Mouse (Mus musculus) adrenal gland (tissue): ENCODE data around the gene Zdhhc7.

Experiments used
- intact Hi-C: fragments of 180-260 bp; cut with DNase I; formaldehyde crosslinking; loops from one replicate; pipeline ENCODE4 v1.15.1; 2025

Gene Zdhhc7

DNA sequence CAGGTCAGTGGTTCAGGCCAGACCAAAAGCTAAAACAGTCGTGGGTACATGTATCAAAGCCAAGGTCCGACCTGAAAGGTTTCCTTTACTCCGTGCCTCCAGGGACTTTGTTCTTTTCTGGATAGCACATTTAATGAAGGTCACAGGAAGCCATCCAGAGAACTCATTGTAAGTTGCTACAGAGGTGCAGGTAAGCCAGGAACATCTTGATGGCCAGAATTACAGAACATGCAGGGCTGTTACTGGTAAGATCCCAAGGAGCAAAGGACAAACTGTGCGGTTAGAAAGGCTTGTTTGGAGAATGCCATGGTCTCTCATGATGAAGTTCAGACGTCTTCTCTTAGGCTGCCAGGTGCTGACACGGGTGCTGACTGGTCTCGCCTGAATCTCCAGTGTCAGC lies 15.3 kb upstream of the Zdhhc7 start:
- intact Hi-C loops = loop anchor here (5.0 kb wide), 1 partner anchor 36 kb away; no protein-coding TSS in a partner anchor

DNA sequence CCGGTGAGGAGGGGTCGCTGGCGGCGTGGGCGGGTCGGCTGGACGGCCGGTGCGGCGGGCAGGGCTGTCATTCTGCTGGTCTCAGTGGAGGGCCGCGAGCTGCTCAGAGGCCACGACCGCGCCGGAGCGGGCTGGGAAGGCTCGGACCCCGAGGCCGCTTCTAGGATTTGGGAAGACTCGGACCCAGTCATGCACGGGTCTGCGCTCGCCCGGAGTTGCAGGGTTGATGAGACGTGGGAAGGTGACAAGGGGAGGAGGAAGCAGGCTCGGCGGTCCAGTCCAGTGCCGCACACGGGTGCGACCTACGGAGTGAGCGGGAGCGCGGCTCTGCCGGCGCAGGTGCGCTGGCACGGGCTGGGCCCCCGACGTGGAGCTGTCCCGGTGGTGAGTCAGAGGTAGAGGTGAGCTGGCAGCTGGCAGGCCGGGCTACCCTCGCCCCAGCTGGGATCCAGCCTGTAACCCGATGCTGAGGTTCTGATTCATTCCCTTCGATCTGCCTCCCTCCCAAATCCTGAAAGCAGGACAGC lies 13.1 kb upstream of the Zdhhc7 start:
- intact Hi-C loops = no loop called here

GRCm38 (mm10) chr8:120113758-120114255 lies 12.5 kb upstream of the Zdhhc7 start, which contains the start of gene 6430548M08Rik:
TSS of gene 6430548M08Rik (plus strand) at chr8:120114152.
- intact Hi-C loops = no loop called here

DNA sequence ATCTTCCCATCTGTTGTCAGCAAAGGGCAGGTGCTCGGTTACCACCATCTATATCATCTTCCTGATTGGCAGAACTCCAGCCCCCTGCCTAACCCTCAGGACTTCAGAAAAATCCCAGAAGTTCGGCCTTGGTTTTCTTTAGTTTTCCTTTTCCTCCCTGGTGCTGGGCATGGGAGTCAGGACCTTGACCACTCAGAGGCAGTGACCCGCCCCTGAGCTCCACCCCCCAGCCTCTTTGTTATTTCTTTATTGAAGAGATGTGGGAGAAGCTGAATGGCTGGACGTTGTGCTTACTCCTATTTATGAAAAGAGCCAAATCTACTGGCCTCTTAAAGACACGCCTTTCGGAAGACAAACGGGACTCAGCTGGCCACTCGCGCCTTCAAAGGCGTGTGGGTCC lies 12.0 kb upstream of the Zdhhc7 start:
- intact Hi-C loops = no loop called here

DNA sequence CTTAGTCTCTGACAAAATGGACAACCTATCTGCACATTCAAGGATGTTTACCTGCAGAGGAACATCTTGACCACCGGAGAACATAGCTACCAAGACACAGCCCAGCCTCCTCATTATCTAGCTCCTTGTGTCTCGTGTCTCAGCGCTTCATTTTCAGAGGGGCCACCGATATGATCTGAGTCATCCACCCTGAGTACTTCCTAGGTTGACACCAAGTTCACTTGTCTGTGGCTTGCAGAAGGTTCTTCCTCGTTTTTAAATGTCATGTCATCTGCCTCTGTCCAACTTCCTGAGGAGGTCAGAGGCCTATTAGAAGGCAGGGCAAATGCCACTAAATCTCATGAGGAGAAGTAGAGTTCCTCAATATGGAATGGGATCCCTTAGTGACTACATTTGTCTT lies 11.3 kb upstream of the Zdhhc7 start:
- intact Hi-C loops = no loop called here

DNA sequence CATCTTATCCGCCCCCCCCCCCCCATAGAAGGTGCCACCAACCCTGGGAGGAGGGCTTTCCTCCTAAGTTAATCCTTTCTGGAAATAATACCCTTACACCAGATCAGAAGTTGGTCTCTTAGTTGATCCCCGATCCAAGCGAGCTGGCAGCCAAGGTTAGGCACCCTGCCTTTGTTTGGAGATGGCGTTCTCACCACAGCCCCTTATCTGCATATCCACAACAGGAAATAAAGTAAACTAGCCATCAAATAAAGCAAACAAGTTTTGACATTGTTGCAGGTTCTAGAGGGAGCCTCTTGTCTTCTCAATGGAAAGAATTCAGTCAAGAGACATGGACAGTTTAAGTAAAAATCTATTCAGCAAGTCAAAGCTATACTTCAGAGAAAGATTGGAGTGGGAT lies 10.1 kb upstream of the Zdhhc7 start:
- intact Hi-C loops = no loop called here

GRCm38 (mm10) chr8:120110966-120111365 lies 9.7 kb upstream of the Zdhhc7 start:
- intact Hi-C loops = no loop called here

DNA sequence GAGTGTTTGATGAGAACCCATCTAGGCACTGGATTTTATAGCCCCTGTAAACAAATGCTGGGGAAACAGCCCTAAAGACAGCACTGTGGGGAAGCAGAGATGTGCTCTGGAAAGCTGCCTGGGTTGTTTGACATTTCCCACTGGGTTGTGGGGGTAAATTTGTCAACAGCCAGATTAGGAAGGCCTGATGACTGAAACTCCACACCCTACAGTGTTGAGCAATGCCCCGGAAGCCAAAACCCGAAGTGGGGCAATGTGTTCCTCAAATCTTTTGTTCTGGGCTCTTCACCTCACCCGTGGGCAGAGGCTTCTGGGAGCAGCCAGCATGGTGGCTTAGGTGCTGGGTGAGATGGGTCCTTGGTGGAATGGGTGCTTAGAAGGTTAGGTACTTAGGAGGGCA lies 7.9 kb upstream of the Zdhhc7 start:
- intact Hi-C loops = no loop called here

DNA sequence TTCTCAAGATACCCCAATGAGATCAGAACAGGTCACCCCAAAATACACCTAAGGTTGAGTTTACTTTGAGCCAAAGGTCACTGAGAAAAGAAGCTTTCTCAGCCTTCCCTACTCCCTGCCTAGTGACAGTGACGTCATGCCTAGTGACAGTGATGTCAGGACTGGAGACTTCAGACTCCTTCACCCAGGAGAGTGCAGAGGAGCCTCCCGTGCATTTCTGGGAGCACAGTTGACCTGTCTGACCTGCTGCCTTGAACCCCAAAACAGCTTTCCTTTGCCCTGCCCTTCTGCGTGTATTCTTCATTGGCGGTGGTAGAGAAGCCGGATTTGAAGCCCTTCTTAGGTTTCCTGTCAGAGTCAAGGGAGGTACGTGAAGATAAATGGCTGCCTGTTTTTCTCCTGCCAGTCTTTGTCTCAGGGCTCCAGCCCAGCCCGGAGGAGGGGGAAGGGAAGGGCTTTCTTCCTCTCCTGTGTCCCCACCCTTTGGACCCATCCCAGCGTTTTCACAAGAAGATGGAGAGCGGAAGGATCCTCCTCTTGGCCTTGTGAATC lies 3.5 kb upstream of the Zdhhc7 start:
- intact Hi-C loops = no loop called here

DNA sequence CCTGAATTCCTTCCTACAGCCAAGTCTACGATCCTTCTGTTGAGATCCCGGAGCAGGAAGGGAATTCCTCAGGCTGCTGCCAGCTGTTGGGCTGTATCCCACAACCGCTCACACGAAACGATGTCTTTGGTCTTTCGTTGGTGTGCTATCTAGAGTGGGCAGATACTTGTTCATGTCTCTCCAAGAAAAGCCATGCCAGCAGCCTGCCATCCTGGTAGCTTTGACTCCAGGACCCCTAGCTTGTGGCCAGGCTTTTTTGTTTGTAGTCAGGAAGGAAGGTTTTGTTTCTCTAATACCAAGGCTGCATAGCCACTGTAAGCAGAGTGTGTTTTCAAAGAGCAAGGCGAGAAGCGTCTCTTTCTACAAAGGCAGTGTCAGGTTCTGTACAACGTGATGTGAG lies 2.6 kb upstream of the Zdhhc7 start:
- intact Hi-C loops = no loop called here

- intact Hi-C loops = no loop called here
These were observed 754 bp downstream of the Zdhhc7 start for GRCm38 (mm10) chr8:120100388-120101067.

GRCm38 (mm10) chr8:120096486-120096885 lies 4.8 kb downstream of the Zdhhc7 start:
- intact Hi-C loops = loop anchor here (10.0 kb wide), 1 partner anchor 58 kb away; no protein-coding TSS in a partner anchor

DNA sequence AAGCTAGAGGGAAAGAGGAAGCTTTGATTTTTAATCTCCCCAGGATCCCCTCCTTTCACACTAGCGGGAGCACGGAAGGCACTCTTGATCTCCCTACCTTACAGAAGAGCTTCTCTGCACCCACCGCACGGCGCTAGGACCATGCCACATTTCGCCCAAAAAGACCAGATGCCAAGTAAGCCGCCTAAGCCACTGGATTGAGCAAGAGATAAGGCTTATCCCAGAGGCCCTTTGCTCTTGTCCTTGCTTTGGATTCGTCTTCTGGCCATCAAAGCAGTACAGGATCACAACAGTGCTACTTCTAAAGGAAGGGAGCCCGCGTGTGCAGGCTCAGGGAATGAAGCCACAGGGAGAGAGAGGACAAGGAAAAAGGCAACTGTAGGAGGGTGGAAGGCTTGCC lies 6.5 kb downstream of the Zdhhc7 start:
- intact Hi-C loops = loop anchor here (10.0 kb wide), 1 partner anchor 60 kb away; no protein-coding TSS in a partner anchor

- intact Hi-C loops = loop anchor here (10.0 kb wide), 1 partner anchor 62 kb away; no protein-coding TSS in a partner anchor
These were observed 8.2 kb downstream of the Zdhhc7 start for GRCm38 (mm10) chr8:120093103-120093502.

DNA sequence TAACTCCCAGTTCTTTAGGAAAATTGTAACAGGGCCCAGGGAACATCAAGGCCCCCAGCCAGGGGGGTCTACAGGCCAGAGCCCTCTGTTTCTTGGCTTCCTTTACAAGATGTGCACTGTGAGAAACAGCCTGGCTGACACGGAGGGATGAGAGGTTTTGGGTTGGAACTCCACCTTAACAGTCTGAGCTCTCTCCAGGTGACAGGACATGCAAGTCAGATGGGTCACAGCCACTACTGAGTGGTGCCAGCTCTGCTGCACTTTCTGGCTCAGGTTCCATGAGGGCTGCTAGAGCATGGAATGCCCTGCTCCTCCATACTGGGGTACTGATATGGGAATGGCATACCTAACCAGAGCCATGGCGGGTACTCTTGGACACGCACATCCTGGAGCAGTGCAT lies 10.2 kb downstream of the Zdhhc7 start:
- intact Hi-C loops = loop anchor here (10.0 kb wide), 1 partner anchor 64 kb away; no protein-coding TSS in a partner anchor

GRCm38 (mm10) chr8:120089511-120089910 lies 11.8 kb downstream of the Zdhhc7 start:
- intact Hi-C loops = no loop called here

DNA sequence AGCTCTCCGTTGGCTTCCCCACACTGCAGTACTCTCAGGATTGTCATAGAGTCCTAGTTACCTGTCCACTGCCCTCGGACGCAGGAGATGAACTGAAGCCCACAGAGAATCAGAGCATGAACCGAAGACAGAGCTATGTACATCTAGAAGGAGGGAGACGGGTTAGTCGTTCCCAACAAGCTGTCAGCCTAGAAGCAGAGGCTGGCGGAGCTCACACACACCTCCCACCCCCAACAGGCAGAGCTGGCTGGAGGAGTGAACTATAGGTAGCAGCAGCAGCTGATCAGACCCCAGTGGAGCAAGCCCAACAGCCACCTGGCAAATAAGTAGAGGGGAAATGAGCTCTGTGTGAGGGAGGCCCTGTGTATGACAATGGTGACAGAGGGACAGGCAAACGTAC lies 16.5 kb downstream of the Zdhhc7 start:
- intact Hi-C loops = no loop called here

DNA sequence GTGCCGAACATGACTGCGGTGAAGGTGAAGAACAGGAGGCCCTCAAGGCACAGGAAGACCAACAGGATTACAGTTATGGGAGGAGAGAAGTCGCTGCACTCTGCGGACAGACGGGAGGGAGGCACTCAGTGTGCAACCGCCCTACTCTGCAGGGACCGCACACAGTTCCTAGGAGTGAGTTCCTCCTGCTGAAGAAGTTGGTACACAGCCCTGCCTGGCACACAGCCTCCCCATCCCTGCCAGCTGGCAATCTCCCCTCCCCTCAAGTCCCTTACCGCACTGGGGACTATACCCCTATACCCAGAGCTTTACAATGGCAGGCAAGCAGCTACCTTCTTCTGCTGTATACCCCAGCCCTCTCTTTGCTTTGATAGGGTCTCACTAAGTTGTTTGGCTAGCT lies 18.0 kb downstream of the Zdhhc7 start:
- intact Hi-C loops = no loop called here

DNA sequence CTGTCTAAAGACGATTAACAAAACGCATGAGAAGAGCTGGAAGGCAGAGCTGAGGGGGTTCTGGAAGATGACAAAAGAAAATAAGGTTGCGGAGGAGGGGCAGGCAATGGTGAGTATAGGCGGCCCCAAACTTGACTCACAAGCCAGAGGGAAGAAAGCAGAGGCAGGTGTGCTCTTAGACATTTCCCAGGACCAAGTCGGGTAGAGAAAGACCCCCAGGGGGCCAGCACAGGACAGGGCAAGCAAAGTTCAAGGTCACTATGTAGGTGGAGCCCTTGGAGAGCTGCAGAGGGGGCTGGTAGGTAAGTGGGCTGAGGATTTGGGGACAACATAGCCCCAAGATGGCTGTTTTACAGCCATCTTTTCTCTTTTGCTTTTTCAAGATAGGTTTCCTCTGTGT lies 21.9 kb downstream of the Zdhhc7 start:
- intact Hi-C loops = loop anchor here (2.0 kb wide), 1 partner anchor 135 kb away; no protein-coding TSS in a partner anchor

GRCm38 (mm10) chr8:120078080-120078479 lies 23.2 kb downstream of the Zdhhc7 start:
- intact Hi-C loops = loop anchor here (2.0 kb wide), 1 partner anchor 133 kb away; no protein-coding TSS in a partner anchor

DNA sequence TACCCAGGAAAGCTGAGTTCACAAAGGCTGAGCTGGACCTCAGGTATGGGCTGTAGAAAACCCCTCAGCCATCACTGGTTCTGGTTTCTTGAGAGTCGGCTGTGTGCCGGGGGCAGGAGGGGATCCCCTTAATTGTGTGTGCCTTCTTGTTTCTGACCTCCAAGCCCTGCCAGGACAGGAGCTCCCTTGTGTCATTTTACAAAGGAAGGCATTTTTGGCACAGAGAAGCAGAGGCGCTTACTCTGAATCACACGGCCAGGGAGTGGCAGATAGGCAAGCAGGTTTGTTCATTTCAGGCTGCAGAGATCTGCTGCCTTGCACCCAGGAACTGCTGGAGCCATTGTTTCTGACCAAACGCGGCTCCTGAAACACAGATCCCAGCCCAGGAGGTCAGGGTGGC lies 25.9 kb downstream of the Zdhhc7 start:
- intact Hi-C loops = no loop called here

DNA sequence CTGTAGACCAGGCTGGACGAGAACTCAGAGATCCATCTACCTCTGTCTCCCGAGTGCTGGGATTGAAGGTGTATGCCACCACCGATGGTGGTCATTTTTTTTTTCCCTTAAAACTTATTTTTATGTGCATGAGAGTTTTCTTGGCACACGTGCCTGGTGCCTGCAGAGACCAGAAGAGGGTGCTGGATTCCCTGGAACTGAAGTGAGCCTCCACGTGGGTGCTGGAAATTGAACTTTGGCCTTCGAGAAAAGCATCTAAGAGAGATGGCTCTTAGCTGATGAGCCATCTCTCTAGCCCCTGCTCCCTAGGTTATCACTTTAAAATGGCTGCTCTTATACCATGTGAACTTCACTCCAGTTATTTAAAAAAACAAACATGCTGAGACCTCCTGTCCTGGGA lies 26.8 kb downstream of the Zdhhc7 start:
- intact Hi-C loops = no loop called here
